Mouse (Mus musculus): ENCODE results near the gene Pros1. TPM values are rescaled to one million over a fixed set of nuclear protein-coding genes. Genes with fewer than 3 reads are reported as not detected.

Pros1 gene
- polyA plus RNA-seq, 1 experiment from 2014 or later: 7.7 TPM

GRCm38 (mm10) chr16:62845341-62845740 is 8.8 kb upstream of the Pros1 start:
- 0 out of 2 replicates have a peak overlapping the region, but pooled peaks have one; percentile 76 for H3K4me3 ChIP-seq
- no peaks in the 10 kb centered on the region for H3K9me3 ChIP-seq (replicated peaks)
- H3K27ac ChIP-seq: no peak overlapping the region
- peaks cover 22% of the 10 kb centered on the region for H3K4me1 ChIP-seq
- no peaks in the 10 kb centered on the region for H3K36me3 ChIP-seq (ENCODE audit: poor library complexity, severe bottlenecking)
- 90% methylated on average over 6 of the region's 6 CpGs for WGBS
- ATAC-seq: no peak
- no peaks in the 10 kb centered on the region for H3K27me3 ChIP-seq
- H3K4me2 ChIP-seq: peak overlapping the region; percentile 70
- H3K9ac ChIP-seq: no peak overlapping the region

DNA sequence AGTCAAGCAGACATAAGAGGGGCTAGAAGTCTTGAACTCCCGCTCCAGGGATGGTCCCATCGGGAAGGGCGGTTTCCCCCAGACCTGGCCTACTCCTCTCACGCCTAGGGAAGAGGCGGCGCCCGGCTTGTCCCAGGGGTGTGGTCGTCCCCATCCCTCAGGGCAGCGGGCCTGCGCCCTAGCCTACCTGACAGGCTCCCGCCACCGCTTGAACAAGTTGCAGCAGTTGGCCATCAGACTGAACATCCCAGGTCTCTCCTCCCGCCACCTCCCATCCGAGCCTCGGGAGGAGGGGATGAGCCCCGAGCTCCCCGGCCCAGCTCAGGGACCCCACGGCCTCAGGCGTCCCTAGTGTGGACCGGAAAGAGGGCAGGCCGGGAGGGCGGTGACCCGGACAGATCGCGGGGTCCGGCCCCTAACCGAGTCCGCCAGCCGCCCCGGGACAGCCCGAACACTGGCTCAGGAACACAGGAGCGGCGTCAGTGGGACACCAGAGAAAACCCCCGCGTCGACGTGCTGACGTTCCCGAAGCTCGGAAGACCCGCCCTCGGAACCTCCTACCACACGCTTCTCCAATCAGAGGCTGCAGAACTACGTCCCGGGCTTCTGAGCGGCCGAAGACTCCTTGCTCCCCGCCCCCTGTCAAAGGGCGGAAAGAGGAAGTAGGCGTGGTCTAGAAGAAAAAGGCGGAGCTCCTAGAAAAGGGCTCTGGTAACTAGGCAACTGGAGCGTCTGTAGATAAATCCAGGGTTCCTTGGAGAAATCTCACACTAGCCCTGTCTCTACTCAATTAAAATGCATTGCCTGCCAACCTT is 7.4 kb upstream of the Pros1 start, which contains the start of gene Arl13b:
Gene Arl13b (minus strand): TSS at position 543 of the 815 bp plus-strand sequence.
- Histone ChIP-seq H3K4me2 (peak within 1 kb of the TSS; percentile 70), H3K27ac (peak within 1 kb of the TSS; percentile 57), H3K36me3 (ENCODE audit: poor library complexity, severe bottlenecking) (no peaks in the 10 kb centered on the region), H3K9me3 (replicated peaks) (no peaks in the 10 kb centered on the region), H3K4me1 (peaks cover 22% of the 10 kb centered on the region), H3K9ac (peak within 1 kb of the TSS; percentile 79), H3K4me3 (peak within 1 kb of the TSS; percentile 76), H3K27me3 (no peaks in the 10 kb centered on the region)
- WGBS: under 1% methylated on average over 51 of the region's 52 CpGs
- peak; percentile 100 for ATAC-seq

- no peak overlapping the region for H3K27ac ChIP-seq
- H3K4me1 ChIP-seq: peaks cover 4% of the 10 kb centered on the region
- H3K9ac ChIP-seq: no peak overlapping the region
- no peak overlapping the region for H3K4me3 ChIP-seq
- no peak overlapping the region for H3K4me2 ChIP-seq
- WGBS: 84% methylated on average over 3 of the region's 3 CpGs
- no peak for ATAC-seq
- H3K9me3 ChIP-seq (replicated peaks): no peaks in the 10 kb centered on the region
- H3K27me3 ChIP-seq: no peaks in the 10 kb centered on the region
- H3K36me3 ChIP-seq (ENCODE audit: poor library complexity, severe bottlenecking): no peaks in the 10 kb centered on the region
Measured at GRCm38 (mm10) chr16:62852464-62853252, 1.4 kb upstream of the Pros1 start.

DNA sequence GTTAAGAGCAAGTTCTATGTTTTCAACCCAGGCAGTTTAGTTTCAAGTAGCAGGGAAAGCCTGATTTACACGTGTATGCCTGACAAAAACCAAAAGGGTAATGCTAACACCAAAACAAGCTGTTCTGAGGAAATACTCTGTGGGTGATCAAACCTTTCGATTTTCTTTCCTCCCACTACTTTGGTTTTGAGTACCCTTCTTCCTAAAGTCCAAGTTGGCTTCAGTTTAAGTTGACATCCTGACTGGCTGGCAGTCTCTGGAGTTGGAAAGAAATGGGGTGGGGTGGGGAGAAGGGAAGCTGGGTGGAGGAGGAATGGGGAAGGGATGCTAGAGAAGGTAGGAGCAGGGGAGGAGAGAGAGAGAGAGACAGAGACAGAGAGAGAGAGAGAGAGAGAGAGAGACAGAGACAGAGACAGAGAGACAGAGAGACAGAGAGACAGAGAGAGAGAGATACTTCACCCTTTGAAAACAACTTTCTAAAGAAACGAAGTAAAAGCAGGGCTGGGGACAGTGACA is 438 bp upstream of the Pros1 start:
- WGBS: 18% methylated on average over 3 of the region's 3 CpGs
- no peaks in the 10 kb centered on the region for H3K36me3 ChIP-seq (ENCODE audit: poor library complexity, severe bottlenecking)
- ATAC-seq: peak; percentile 55
- H3K9me3 ChIP-seq (replicated peaks): no peaks in the 10 kb centered on the region
- no peak overlapping the region for H3K27ac ChIP-seq
- peaks cover 4% of the 10 kb centered on the region for H3K4me1 ChIP-seq
- peak overlapping the region; percentile 84 for H3K9ac ChIP-seq
- H3K27me3 ChIP-seq: no peaks in the 10 kb centered on the region
- peak overlapping the region; percentile 91 for H3K4me2 ChIP-seq
- peak overlapping the region; percentile 59 for H3K4me3 ChIP-seq

DNA sequence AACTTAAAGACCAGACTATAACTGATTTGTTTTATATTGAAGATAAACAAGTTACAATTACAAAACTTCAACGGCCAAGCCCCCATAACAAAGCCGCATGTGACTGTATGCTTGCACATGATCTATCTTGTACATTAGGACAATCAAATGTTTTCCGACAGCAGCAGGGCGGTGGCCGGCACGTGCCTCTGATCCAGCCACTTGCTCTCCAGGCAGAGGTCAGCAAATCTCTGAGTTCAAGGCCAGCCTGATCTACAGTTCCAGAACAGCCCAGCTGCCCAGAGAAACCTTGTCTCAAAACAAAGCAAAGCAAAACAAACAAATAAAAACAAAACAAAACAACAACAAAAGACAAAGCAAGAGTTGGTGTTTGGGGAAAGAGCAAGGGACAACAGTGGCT is 1.3 kb downstream of the Pros1 start:
- H3K4me1 ChIP-seq: peaks cover 4% of the 10 kb centered on the region
- H3K4me3 ChIP-seq: no peak overlapping the region
- no peak overlapping the region for H3K9ac ChIP-seq
- H3K9me3 ChIP-seq (replicated peaks): no peaks in the 10 kb centered on the region
- no peak overlapping the region for H3K27ac ChIP-seq
- no peak for ATAC-seq
- H3K36me3 ChIP-seq (ENCODE audit: poor library complexity, severe bottlenecking): no peaks in the 10 kb centered on the region
- 80% methylated on average over 6 of the region's 6 CpGs for WGBS
- no peaks in the 10 kb centered on the region for H3K27me3 ChIP-seq
- no peak overlapping the region for H3K4me2 ChIP-seq

DNA sequence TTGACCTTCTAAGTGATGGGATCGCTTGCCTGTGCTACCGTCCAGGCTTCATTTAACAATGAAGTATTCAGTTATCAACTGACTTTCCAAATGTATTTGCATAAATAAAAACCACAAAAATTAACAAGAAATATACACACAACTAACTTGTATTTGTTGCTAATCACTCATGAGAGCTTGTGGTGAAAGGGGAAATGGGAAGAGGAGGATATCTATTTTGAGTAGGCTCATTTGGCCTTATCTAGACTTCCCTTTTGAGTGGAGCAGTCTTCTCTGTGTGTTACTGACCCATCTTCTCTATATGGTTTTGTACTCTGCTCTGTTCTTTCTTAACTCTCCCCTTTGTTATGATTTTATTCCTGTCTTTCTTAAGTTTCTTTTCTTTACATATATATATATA is 2.2 kb downstream of the Pros1 start:
- H3K4me3 ChIP-seq: no peak overlapping the region
- H3K27ac ChIP-seq: no peak overlapping the region
- 95% methylated on average over 2 of the region's 2 CpGs for WGBS
- no peak for ATAC-seq
- peaks cover 4% of the 10 kb centered on the region for H3K4me1 ChIP-seq
- no peak overlapping the region for H3K9ac ChIP-seq
- H3K9me3 ChIP-seq (replicated peaks): no peaks in the 10 kb centered on the region
- H3K27me3 ChIP-seq: no peaks in the 10 kb centered on the region
- no peak overlapping the region for H3K4me2 ChIP-seq
- no peaks in the 10 kb centered on the region for H3K36me3 ChIP-seq (ENCODE audit: poor library complexity, severe bottlenecking)

- WGBS: 91% methylated on average over 2 of the region's 2 CpGs
- H3K27me3 ChIP-seq: no peaks in the 10 kb centered on the region
- H3K9ac ChIP-seq: no peak overlapping the region
- H3K27ac ChIP-seq: no peak overlapping the region
- ATAC-seq: no peak
- H3K36me3 ChIP-seq (ENCODE audit: poor library complexity, severe bottlenecking): no peaks in the 10 kb centered on the region
- no peak overlapping the region for H3K4me2 ChIP-seq
- no peak overlapping the region for H3K4me3 ChIP-seq
- peaks cover 4% of the 10 kb centered on the region for H3K4me1 ChIP-seq
- H3K9me3 ChIP-seq (replicated peaks): no peaks in the 10 kb centered on the region
Measured at GRCm38 (mm10) chr16:62857498-62857897, 3.4 kb downstream of the Pros1 start.

- H3K4me2 ChIP-seq: no peak overlapping the region
- H3K9me3 ChIP-seq (replicated peaks): no peaks in the 10 kb centered on the region
- no peak overlapping the region for H3K4me3 ChIP-seq
- 95% methylated on average over 1 of the region's 1 CpGs for WGBS
- H3K4me1 ChIP-seq: peaks cover 4% of the 10 kb centered on the region
- no peaks in the 10 kb centered on the region for H3K27me3 ChIP-seq
- ATAC-seq: no peak
- H3K36me3 ChIP-seq (ENCODE audit: poor library complexity, severe bottlenecking): no peaks in the 10 kb centered on the region
- H3K27ac ChIP-seq: no peak overlapping the region
- no peak overlapping the region for H3K9ac ChIP-seq
Measured at GRCm38 (mm10) chr16:62858018-62858417, 3.9 kb downstream of the Pros1 start.

DNA sequence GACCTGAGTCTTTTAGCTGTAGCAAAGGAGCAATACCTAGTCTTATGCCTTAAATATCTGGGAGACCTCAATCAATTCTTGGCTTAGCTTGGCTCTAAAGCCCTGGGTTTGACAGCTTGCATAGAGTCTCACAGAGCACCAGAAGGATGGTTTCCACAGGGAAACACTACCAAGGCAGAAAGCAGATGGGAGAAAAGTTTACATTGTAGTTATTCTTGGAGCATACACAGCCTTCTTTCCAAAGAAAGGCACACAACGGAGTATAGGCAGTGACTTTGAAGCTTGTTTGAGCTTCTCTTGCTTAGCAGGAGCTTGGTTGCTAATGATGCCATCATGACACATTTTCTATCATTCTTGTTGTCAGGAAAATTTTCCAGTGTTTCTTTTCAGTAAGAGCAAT is 6.0 kb downstream of the Pros1 start:
- H3K36me3 ChIP-seq (ENCODE audit: poor library complexity, severe bottlenecking): no peaks in the 10 kb centered on the region
- H3K27ac ChIP-seq: no peak overlapping the region
- no peak for ATAC-seq
- no peaks in the 10 kb centered on the region for H3K27me3 ChIP-seq
- WGBS: 74% methylated on average over 1 of the region's 1 CpGs
- H3K4me1 ChIP-seq: no peaks in the 10 kb centered on the region
- H3K9ac ChIP-seq: no peak overlapping the region
- H3K9me3 ChIP-seq (replicated peaks): no peaks in the 10 kb centered on the region
- H3K4me3 ChIP-seq: no peak overlapping the region
- H3K4me2 ChIP-seq: no peak overlapping the region

DNA sequence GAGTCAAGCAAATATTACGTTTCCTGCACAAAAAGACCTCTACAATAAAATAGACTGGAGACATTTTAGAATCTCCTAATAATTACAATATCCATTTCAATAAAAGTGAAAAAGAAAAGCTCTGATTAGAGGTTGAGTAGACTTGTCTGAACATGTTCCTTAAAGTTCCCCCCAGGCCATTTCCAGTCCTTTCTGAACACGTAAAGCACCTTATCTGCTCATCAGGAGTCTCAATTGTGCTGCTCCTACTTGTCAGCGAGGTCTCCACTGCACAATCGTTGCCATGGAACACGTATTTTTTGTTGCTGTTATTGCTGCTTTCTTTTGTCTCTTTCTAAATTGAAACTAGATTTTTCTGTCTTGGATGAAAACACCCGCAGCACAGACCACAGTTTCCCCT is 7.3 kb downstream of the Pros1 start:
- 60% methylated on average over 6 of the region's 6 CpGs for WGBS
- Histone ChIP-seq H3K27ac (no peak overlapping the region), H3K9me3 (replicated peaks) (no peaks in the 10 kb centered on the region), H3K27me3 (no peaks in the 10 kb centered on the region), H3K4me2 (no peak overlapping the region), H3K36me3 (ENCODE audit: poor library complexity, severe bottlenecking) (no peaks in the 10 kb centered on the region), H3K4me3 (no peak overlapping the region), H3K9ac (no peak overlapping the region), H3K4me1 (no peaks in the 10 kb centered on the region)
- no peak for ATAC-seq

DNA sequence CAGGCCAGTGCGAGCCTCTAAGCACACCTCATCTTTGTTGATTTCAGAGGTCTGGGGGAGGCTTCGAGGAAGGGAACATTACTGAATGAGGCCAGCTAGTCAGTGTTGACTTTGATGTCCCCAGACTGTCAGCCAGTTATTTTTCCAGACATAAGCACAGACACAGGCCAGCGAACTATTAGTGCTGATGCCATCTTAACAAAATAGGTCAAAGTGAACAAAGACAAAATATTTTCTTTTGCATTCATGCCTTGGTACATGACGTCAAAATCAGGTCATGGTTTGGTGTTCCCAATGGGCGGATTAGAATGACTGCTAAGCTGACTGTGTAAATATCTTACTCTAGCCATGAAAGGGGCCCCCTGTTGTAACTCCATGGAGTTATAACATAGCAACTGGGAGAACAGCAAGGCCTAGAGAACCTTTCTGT is 18.6 kb downstream of the Pros1 start:
- 79% methylated on average over 5 of the region's 5 CpGs for WGBS
- no peak overlapping the region for H3K4me2 ChIP-seq

GRCm38 (mm10) chr16:62873180-62873579 is 19.1 kb downstream of the Pros1 start:
- Histone ChIP-seq H3K9me3 (replicated peaks) (no peaks in the 10 kb centered on the region), H3K9ac (no peak overlapping the region), H3K4me1 (no peaks in the 10 kb centered on the region), H3K36me3 (ENCODE audit: poor library complexity, severe bottlenecking) (no peaks in the 10 kb centered on the region), H3K27me3 (no peaks in the 10 kb centered on the region), H3K4me3 (no peak overlapping the region), H3K4me2 (no peak overlapping the region), H3K27ac (no peak overlapping the region)
- no peak for ATAC-seq
- 46% methylated on average over 4 of the region's 4 CpGs for WGBS

More for the DNA sequence above, 18.6 kb downstream of the Pros1 start:
- Histone ChIP-seq H3K27me3 (no peaks in the 10 kb centered on the region), H3K36me3 (ENCODE audit: poor library complexity, severe bottlenecking) (no peaks in the 10 kb centered on the region), H3K4me1 (no peaks in the 10 kb centered on the region), H3K9me3 (replicated peaks) (no peaks in the 10 kb centered on the region), H3K27ac (no peak overlapping the region), H3K4me3 (no peak overlapping the region), H3K9ac (no peak overlapping the region)
- ATAC-seq: no peak
